Mouse (Mus musculus) MEL-GATA-1-ER (cell line): Measurements from ENCODE around the gene Ppme1.

Experiments used
- DNase-seq: peaks from one replicate; pipeline ENCODE4 v3.0.0-alpha.2; 2012; ENCODE audit warnings: low read depth; ENCODE audit errors: extremely low read depth

Ppme1 gene

DNA sequence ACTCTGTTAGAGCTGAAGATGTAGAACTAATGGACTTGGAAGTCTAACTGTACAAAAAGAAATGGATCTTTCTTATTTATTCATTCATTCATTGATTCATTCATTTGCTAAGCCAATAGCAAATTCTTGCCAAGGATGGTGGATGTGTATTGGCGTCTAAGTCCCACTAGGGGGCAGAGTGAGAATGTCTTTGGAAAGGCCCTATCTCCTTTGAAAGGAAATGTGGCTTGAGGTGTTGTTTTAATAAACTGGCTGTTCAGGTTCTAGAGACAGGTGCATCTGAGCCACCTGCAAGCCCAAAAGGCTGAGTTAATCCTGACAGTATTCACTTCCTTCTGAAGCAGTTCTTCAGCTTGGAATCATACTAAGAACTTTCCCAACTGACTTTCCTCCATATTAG lies 92.3 kb downstream of the Ppme1 start:
- DNase-seq = no peak
